Mouse (Mus musculus) G1E (cell line): Measurements from ENCODE around the gene Capzb.

Source experiments
- CTCF ChIP-seq: IDR thresholded peaks from 2 replicates; pipeline ENCODE4 v1.5.1; 2012; ENCODE audit warnings: low read depth, low read length, inconsistent platforms, mixed read lengths
- GATA1 ChIP-seq: IDR thresholded peaks from 2 replicates; pipeline ENCODE4 v1.6.1; 2012; ENCODE audit warnings: borderline replicate concordance, low read length, inconsistent platforms, mixed read lengths
- GATA2 ChIP-seq: IDR thresholded peaks from 2 replicates; pipeline ENCODE4 v1.6.1; 2012; ENCODE audit warnings: low read depth, low read length, inconsistent platforms, borderline replicate concordance
- POLR2AphosphoS5 ChIP-seq: IDR thresholded peaks from 2 replicates; pipeline ENCODE4 v1.6.1; 2012; ENCODE audit warnings: low read depth, low read length, inconsistent platforms; ENCODE audit not compliant: insufficient replicate concordance
- TAL1 ChIP-seq: conservative IDR thresholded peaks from 2 replicates; pipeline ENCODE4 v1.6.1; 2012; ENCODE audit warnings: low read depth, low read length, inconsistent platforms, mixed read lengths

- TF ChIP-seq CTCF, result no peak
- no peak for TF ChIP-seq GATA1
- no peak for TF ChIP-seq TAL1
- no peak for TF ChIP-seq GATA2
- TF ChIP-seq POLR2AphosphoS5, result no peak
These were observed 37.8 kb downstream of the Capzb start for GRCm38 (mm10) chr4:139230376-139231120.
